8 mouse cellular contexts compared by ENCODE assay signal in genomic region chr17:80480031-80480854, GRCm38 (mm10). TPM values are rescaled to one million over a fixed set of nuclear protein-coding genes. Genes with fewer than 3 reads are reported as not detected.
A peak's percentile ranks its signal among the peaks of the same experiment; 100 is the strongest.
DNase-seq lines count a peak whose midpoint lies in the region; ATAC-seq and TF ChIP-seq lines count a peak whose summit lies in the region.

Gene Sos1 (minus strand): TSS chr17:80480453.

- TF ChIP-seq RAD21 in CH12.LX (IDR thresholded peaks at IDR 0.05; ENCODE audit: low read depth, low read length) = no peak

- H3K36me3 ChIP-seq in CH12.LX (replicated peaks in 1 of 2; ENCODE audit: control insufficient read depth in 1 of 2, insufficient read depth in 1 of 2, low read length in 1 of 2) = peaks cover 3 to 7% of the 10 kb centered on the region in 2 experiments
- peaks cover 23% of the 10 kb centered on the region for H3K36me3 ChIP-seq in forebrain, embryonic 10.5 days (replicated peaks)
- H3K36me3 ChIP-seq in heart, embryonic 15.5 days = no peaks in the 10 kb centered on the region
- 0 out of 2 replicates have a peak, but pooled peaks cover 3% of the 10 kb centered on the region for H3K36me3 ChIP-seq in liver, embryonic 13.5 days
- H3K36me3 ChIP-seq in stomach, embryonic 14.5 days (ENCODE audit: control insufficient read depth, insufficient read depth, low read length) = no peaks in the 10 kb centered on the region

- H3K4me1 ChIP-seq in CH12.LX (ENCODE audit: control insufficient read depth in 1 of 2, insufficient read depth in 2 of 2) = peaks cover 6 to 44% of the 10 kb centered on the region in 2 experiments; a peak in 3 of 4 replicates
- H3K4me1 ChIP-seq in forebrain, embryonic 10.5 days = peaks cover 49% of the 10 kb centered on the region
- peaks cover 25% of the 10 kb centered on the region for H3K4me1 ChIP-seq in heart, embryonic 15.5 days (replicated peaks)
- peaks cover 67% of the 10 kb centered on the region for H3K4me1 ChIP-seq in liver, embryonic 13.5 days (replicated peaks)
- peaks cover 8% of the 10 kb centered on the region; the same call in 1 of the 2 replicates for H3K4me1 ChIP-seq in stomach, embryonic 14.5 days (ENCODE audit: control insufficient read depth, insufficient read depth, low read length)

- peak; percentile 88 for ATAC-seq in heart, embryonic 15.5 days (replicated peaks; ENCODE audit: insufficient number of reproducible peaks, insufficient read depth, low FRiP score, low read depth)
- ATAC-seq in liver, embryonic 13.5 days (ENCODE audit: low read depth) = peak; percentile 81
- peak; percentile 83 for ATAC-seq in stomach, embryonic 14.5 days (ENCODE audit: insufficient number of reproducible peaks, insufficient read depth, low FRiP score, low read depth)

- under 1% methylated on average over 82 of the region's 90 CpGs for WGBS in forebrain, embryonic 10.5 days
- under 1% methylated on average over 58 of the region's 90 CpGs for WGBS in heart, embryonic 15.5 days
- WGBS in liver, embryonic 13.5 days (ENCODE audit: insufficient replicate concordance) = under 1% methylated on average over 84 of the region's 90 CpGs
- 0% methylated on average over 57 of the region's 90 CpGs for WGBS in stomach, embryonic 14.5 days

- peak; percentile 79 for TF ChIP-seq POLR2A in CH12.LX (IDR thresholded peaks at IDR 0.05; ENCODE audit: low read depth, low read length)

- no peaks in the 10 kb centered on the region for H3K9me3 ChIP-seq in CH12.LX (replicated peaks; ENCODE audit: low read length)
- no peaks in the 10 kb centered on the region for H3K9me3 ChIP-seq in forebrain, embryonic 10.5 days
- no peaks in the 10 kb centered on the region for H3K9me3 ChIP-seq in heart, embryonic 15.5 days (replicated peaks)
- no peaks in the 10 kb centered on the region for H3K9me3 ChIP-seq in liver, embryonic 13.5 days (replicated peaks)
- H3K9me3 ChIP-seq in stomach, embryonic 14.5 days (ENCODE audit: control insufficient read depth, low read depth, low read length) = no peaks in the 10 kb centered on the region

- dilution Hi-C loops in CH12.LX (cut with MboI; ENCODE audit: extremely low pct_ligation_motif_present, extremely low pct_unique_long_range_greater_than_20kb, low sequenced_read_pairs) = no loop called here

- DNase-seq in CH12.LX (ENCODE audit: extremely low read depth) = peak; percentile 89
- DNase-seq in c-Kit-positive CD71-negative TER-119-negative erythroid progenitor cells, embryonic 14.5 days (ENCODE audit: low read depth) = peak; percentile 92
- peak; percentile 98 for DNase-seq in forebrain, embryonic 10.5 days (ENCODE audit: extremely low spot score, low spot score)
- peak; percentile 97 for DNase-seq in kidney, postnatal 14 days
- DNase-seq in liver, embryonic 13.5 days = peak; percentile 91
- peak; percentile 88 to 92 for DNase-seq in natural killer cell, adult 2 months (ENCODE audit: low spot score in 2 of 2)

- peak within 1 kb of the TSS; percentile 80 to 87 (median 86) for H3K4me3 ChIP-seq in CH12.LX (replicated peaks in 1 of 3; ENCODE audit: low read depth in 2 of 3, low read length in 2 of 3, poor library complexity in 1 of 3)
- peak within 1 kb of the TSS; percentile 95 for H3K4me3 ChIP-seq in forebrain, embryonic 10.5 days
- peak within 1 kb of the TSS; percentile 89 for H3K4me3 ChIP-seq in heart, embryonic 15.5 days
- H3K4me3 ChIP-seq in liver, embryonic 13.5 days (replicated peaks) = peak within 1 kb of the TSS; percentile 91
- H3K4me3 ChIP-seq in stomach, embryonic 14.5 days (ENCODE audit: low read depth, low read length) = peak within 1 kb of the TSS; percentile 93

- no peaks in the 10 kb centered on the region for H3K27me3 ChIP-seq in CH12.LX (replicated peaks)
- no peaks in the 10 kb centered on the region for H3K27me3 ChIP-seq in forebrain, embryonic 10.5 days (ENCODE audit: poor library complexity, severe bottlenecking)
- no peaks in the 10 kb centered on the region for H3K27me3 ChIP-seq in heart, embryonic 15.5 days
- H3K27me3 ChIP-seq in liver, embryonic 13.5 days = no peaks in the 10 kb centered on the region
- H3K27me3 ChIP-seq in stomach, embryonic 14.5 days (ENCODE audit: control insufficient read depth, insufficient read depth, low read length) = no peaks in the 10 kb centered on the region

- TF ChIP-seq EP300 in CH12.LX (IDR thresholded peaks at IDR 0.05; ENCODE audit: low read length) = no peak

- peak within 1 kb of the TSS; percentile 88 for H3K9ac ChIP-seq in CH12.LX (ENCODE audit: insufficient read depth, low read depth)
- peak within 1 kb of the TSS; percentile 84 for H3K9ac ChIP-seq in heart, embryonic 15.5 days
- peak within 1 kb of the TSS; percentile 95 for H3K9ac ChIP-seq in liver, embryonic 13.5 days
- H3K9ac ChIP-seq in stomach, embryonic 14.5 days (replicated peaks; ENCODE audit: low read depth, low read length) = peak within 1 kb of the TSS; percentile 87

- peak within 1 kb of the TSS; percentile 88 for H3K4me2 ChIP-seq in CH12.LX (ENCODE audit: insufficient read depth, low read depth, poor library complexity, severe bottlenecking)
- H3K4me2 ChIP-seq in heart, embryonic 15.5 days = peak within 1 kb of the TSS; percentile 65
- peak within 1 kb of the TSS; percentile 90 for H3K4me2 ChIP-seq in liver, embryonic 13.5 days
- H3K4me2 ChIP-seq in stomach, embryonic 14.5 days (replicated peaks; ENCODE audit: low read depth, low read length) = peak within 1 kb of the TSS; percentile 74

- H3K27ac ChIP-seq in CH12.LX (ENCODE audit: insufficient read depth, low read depth) = peak within 1 kb of the TSS; percentile 91
- H3K27ac ChIP-seq in forebrain, embryonic 10.5 days = peak within 1 kb of the TSS; percentile 97
- H3K27ac ChIP-seq in heart, embryonic 15.5 days = peak within 1 kb of the TSS; percentile 93
- peak within 1 kb of the TSS; percentile 92 for H3K27ac ChIP-seq in liver, embryonic 13.5 days
- peak within 1 kb of the TSS; percentile 95 for H3K27ac ChIP-seq in stomach, embryonic 14.5 days (ENCODE audit: low read length)

- in situ Hi-C loops in CH12.LX (cut with MboI; ENCODE audit: low pct_ligation_motif_present, low pct_unique_long_range_greater_than_20kb, low sequenced_read_pairs) = loop anchor here (10.0 kb wide), 1 partner anchor 75 kb away; no protein-coding TSS in a partner anchor

- peaks cover 44% of the 10 kb centered on the region for H3K79me2 ChIP-seq in CH12.LX (replicated peaks; ENCODE audit: control insufficient read depth, extremely low read depth, insufficient read depth, poor library complexity, severe bottlenecking)

- TF ChIP-seq CTCF in CH12.LX (conservative IDR thresholded peaks at IDR 0.05 in 1 of 2, IDR thresholded peaks at IDR 0.05 in 1 of 2; ENCODE audit: low read depth in 2 of 2, low read length in 2 of 2) = no peak

TF ChIP-seq in CH12.LX, 34 proteins besides CTCF, POLR2A, EP300 and RAD21:
- TF ChIP-seq E2F4 (IDR thresholded peaks at IDR 0.05; ENCODE audit: insufficient replicate concordance, low read depth, low read length) = no peak
- TF ChIP-seq PAX5 (IDR thresholded peaks at IDR 0.05; ENCODE audit: low read length) = no peak
- TF ChIP-seq ELF1 (IDR thresholded peaks at IDR 0.05; ENCODE audit: low read depth, low read length) = peak; percentile 74
- TF ChIP-seq UBTF (IDR thresholded peaks at IDR 0.05; ENCODE audit: low read depth, low read length) = peak; percentile 94; the same call in 1 of the 2 replicates
- no peak for TF ChIP-seq USF2 (conservative IDR thresholded peaks at IDR 0.05; ENCODE audit: low read depth, low read length)
- peak; percentile 74 for TF ChIP-seq HCFC1 (IDR thresholded peaks at IDR 0.05; ENCODE audit: low read depth, low read length)
- TF ChIP-seq MEF2A (IDR thresholded peaks at IDR 0.05; ENCODE audit: borderline replicate concordance, low read depth, low read length) = peak; percentile 50; the same call in 1 of the 2 replicates
- TF ChIP-seq TCF12 (IDR thresholded peaks at IDR 0.05; ENCODE audit: low read depth, low read length) = peak; percentile 91
- peak; percentile 91 for TF ChIP-seq NRF1 (IDR thresholded peaks at IDR 0.05; ENCODE audit: low read depth, low read length)
- TF ChIP-seq SIN3A (IDR thresholded peaks at IDR 0.05; ENCODE audit: low read length) = no peak; the same call in 1 of the 2 replicates
- peak; percentile 6 for TF ChIP-seq MAX (IDR thresholded peaks at IDR 0.05; ENCODE audit: low read length)
- TF ChIP-seq TBP (conservative IDR thresholded peaks at IDR 0.05; ENCODE audit: low read depth, low read length) = no peak
- peak; percentile 87 for TF ChIP-seq MAZ (IDR thresholded peaks at IDR 0.05; ENCODE audit: low read depth, low read length)
- no peak; the same call in none of the 2 replicates for TF ChIP-seq MXI1 (IDR thresholded peaks at IDR 0.05; ENCODE audit: low read depth, low read length)
- TF ChIP-seq ZMIZ1 (IDR thresholded peaks at IDR 0.05; ENCODE audit: low read depth, low read length) = peak; percentile 50; the same call in 1 of the 2 replicates
- no peak for TF ChIP-seq CHD1 (IDR thresholded peaks at IDR 0.05; ENCODE audit: low read depth, low read length)
- no peak for TF ChIP-seq KAT2A (IDR thresholded peaks at IDR 0.05; ENCODE audit: insufficient replicate concordance, low read length)
- peak; percentile 61 for TF ChIP-seq NELFE (IDR thresholded peaks at IDR 0.05; ENCODE audit: low read depth, low read length)
TF ChIP-seq in CH12.LX: peak in this region for 10.

RNA-seq across cellular contexts. Expression of gene Sos1, which starts in this region (rescaled TPM):
- total RNA-seq in CH12.LX (2012; rRNA removed) = 4.7 TPM in 2 replicates
- total RNA-seq in CH12.LX (2014; rRNA removed) = 3.6 and 4.0 TPM in 2 replicates
- 9.5 and 10.7 TPM in 2 replicates for polyA plus RNA-seq in CH12.LX (2012; ENCODE audit: insufficient read length, low read depth)
- 4.3 and 4.8 TPM in 2 replicates for polyA plus RNA-seq in forebrain, embryonic 10.5 days (2016; fragmentation: Nextera tagmentation; extraction: Ambion mirVana)
- 2.5 and 3.1 TPM in 2 replicates for polyA plus RNA-seq in heart, embryonic 15.5 days (2015; fragmentation: Nextera tagmentation; extraction: Ambion mirVana)
- 1.1 TPM in 2 replicates for polyA plus RNA-seq in liver, embryonic 13.5 days (2015; fragmentation: Nextera tagmentation; extraction: Ambion mirVana)
- 8.1 and 9.3 TPM in 2 replicates for polyA plus RNA-seq in stomach, embryonic 14.5 days (2014; fragmentation: Nextera tagmentation; extraction: Ambion mirVana)

Comparison
In these comparisons a context has a peak if more than half of its experiments do, and no peak if none do; other contexts are left out.
1. Peak in every context shown above with its lines: DNase-seq, ATAC-seq, H3K4me3 ChIP-seq and H3K27ac ChIP-seq.